Mouse (Mus musculus) ES-Bruce4 (cell line): Measurements from ENCODE around the gene Thbs3. TPM values are rescaled to one million over a fixed set of nuclear protein-coding genes. Genes with fewer than 3 reads are reported as not detected.

Experiments
- H3K27ac ChIP-seq: 2 replicates; pipeline ENCODE4 v1.5.1; 2012; ENCODE audit warnings: low read length, inconsistent platforms; ENCODE audit not compliant: insufficient read depth
- H3K27me3 ChIP-seq: 2 replicates; pipeline ENCODE4 v1.6.1; 2012; ENCODE audit warnings: mild to moderate bottlenecking, low read length, inconsistent platforms; ENCODE audit not compliant: control insufficient read depth, poor library complexity, insufficient read depth, severe bottlenecking
- H3K36me3 ChIP-seq: 2 replicates; pipeline ENCODE4 v1.6.1; 2012; ENCODE audit warnings: inconsistent platforms, mild to moderate bottlenecking, low read length, moderate library complexity; ENCODE audit not compliant: control insufficient read depth, poor library complexity, insufficient read depth, severe bottlenecking
- H3K4me1 ChIP-seq: one replicate; pipeline ENCODE4 v1.8.1; 2011; ENCODE audit warnings: low read length; ENCODE audit not compliant: control insufficient read depth, insufficient read depth
- H3K4me3 ChIP-seq: 2 replicates; pipeline ENCODE4 v1.5.1; 2011; ENCODE audit warnings: low read depth, mild to moderate bottlenecking, low read length
- H3K9ac ChIP-seq: 2 replicates; pipeline ENCODE4 v1.6.1; 2012; ENCODE audit warnings: low read depth, mild to moderate bottlenecking, inconsistent platforms; ENCODE audit not compliant: poor library complexity, severe bottlenecking
- H3K9me3 ChIP-seq: replicated peaks from 2 replicates; pipeline ENCODE4 v1.6.1; 2012; ENCODE audit warnings: mild to moderate bottlenecking, low read length, inconsistent platforms; ENCODE audit not compliant: control insufficient read depth, poor library complexity, insufficient read depth, severe bottlenecking
- CTCF ChIP-seq: IDR thresholded peaks from one replicate; pipeline ENCODE4 v1.8.1; 2011; ENCODE audit warnings: low read depth, low read length
- EP300 ChIP-seq: IDR thresholded peaks from 2 replicates; pipeline ENCODE4 v1.6.1; 2011; ENCODE audit warnings: low read depth, low read length; ENCODE audit not compliant: insufficient read depth
- POLR2A ChIP-seq: IDR thresholded peaks from one replicate; pipeline ENCODE4 v1.8.1; 2011; ENCODE audit warnings: low read length; ENCODE audit not compliant: insufficient read depth
- polyA plus RNA-seq: library from polyadenylated mRNA; stranded (reverse); fragments of >200 nt; gene quantifications from 2 replicates; pipeline ENCODE4 v1.2.4, GENCODE M21; 2011; ENCODE audit warnings: low read depth; ENCODE audit not compliant: missing spikeins, insufficient read depth, insufficient read length

Thbs3 gene
- polyA plus RNA-seq, 1 experiment, result 10.4 TPM

- Histone ChIP-seq H3K4me3 (no peak overlapping the region), H3K36me3 (no peaks in the 10 kb centered on the region; the same call in 1 of the 2 replicates), H3K9ac (no peak overlapping the region), H3K27ac (no peak overlapping the region), H3K4me1 (no peaks in the 10 kb centered on the region), H3K9me3 (no peaks in the 10 kb centered on the region), H3K27me3 (no peaks in the 10 kb centered on the region)
- TF ChIP-seq POLR2A (no peak), EP300 (no peak), CTCF (no peak)
Observed at GRCm38 (mm10) chr3:89238494-89238893, 23.5 kb downstream of the Thbs3 start.

DNA sequence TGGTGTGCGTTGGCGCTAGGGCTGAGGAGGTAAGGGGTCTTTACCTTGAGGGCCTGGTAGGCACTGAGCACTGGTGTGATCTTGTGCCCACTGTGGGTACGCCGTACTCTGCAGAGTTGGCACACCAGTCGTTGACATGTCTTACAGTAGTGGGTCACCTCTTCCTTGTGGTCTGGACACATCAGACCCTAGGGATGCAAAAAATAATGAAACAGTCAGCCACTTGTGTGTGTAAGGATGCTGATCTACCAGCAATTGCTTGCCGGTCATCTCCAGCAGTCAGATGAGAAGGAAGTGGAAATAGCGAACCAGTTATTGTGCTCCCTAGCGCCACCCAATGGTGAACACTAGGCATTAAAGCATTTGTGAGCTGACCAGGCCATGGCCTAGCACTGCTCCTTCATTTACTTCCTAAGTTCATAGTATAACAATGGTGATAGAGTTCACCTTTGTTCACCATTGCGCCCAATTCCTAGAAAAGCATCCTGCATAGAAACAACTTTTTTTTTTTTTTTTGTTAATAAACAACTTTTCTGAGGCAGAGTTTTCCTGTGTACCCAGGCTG lies 27.4 kb downstream of the Thbs3 start:
- H3K4me1 ChIP-seq, result peaks cover 2% of the 10 kb centered on the region
- no peak overlapping the region for H3K9ac ChIP-seq
- no peaks in the 10 kb centered on the region for H3K27me3 ChIP-seq
- no peak for TF ChIP-seq EP300
- TF ChIP-seq POLR2A, result no peak
- TF ChIP-seq CTCF, result no peak
- no peak overlapping the region for H3K27ac ChIP-seq
- H3K4me3 ChIP-seq, result no peak overlapping the region
- no peaks in the 10 kb centered on the region; the same call in 1 of the 2 replicates for H3K36me3 ChIP-seq
- H3K9me3 ChIP-seq, result no peaks in the 10 kb centered on the region

DNA sequence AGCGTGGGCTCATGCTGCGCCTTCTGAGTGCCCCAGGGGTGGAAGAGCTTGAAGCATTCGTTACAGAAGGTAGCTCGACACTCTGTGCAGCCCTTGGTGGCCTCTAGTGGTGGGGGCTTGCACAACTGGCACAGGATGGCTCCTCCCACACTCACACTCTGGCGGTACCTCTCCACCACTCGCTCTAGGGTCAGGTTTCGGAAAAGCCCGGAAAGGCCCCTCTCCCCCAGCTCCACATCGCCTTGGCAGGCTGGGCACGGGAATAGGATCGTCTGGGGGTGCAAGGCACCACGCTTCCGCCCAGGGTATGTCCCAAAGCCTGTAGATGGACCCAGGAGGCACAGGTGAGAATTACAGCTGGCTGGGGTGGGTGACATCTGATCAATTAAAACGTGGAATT lies 28.6 kb downstream of the Thbs3 start:
- Histone ChIP-seq H3K36me3 (no peaks in the 10 kb centered on the region; the same call in 1 of the 2 replicates), H3K9me3 (no peaks in the 10 kb centered on the region), H3K4me1 (peaks cover 2% of the 10 kb centered on the region), H3K4me3 (peak overlapping the region; percentile 21; the same call in 1 of the 2 replicates), H3K9ac (peak overlapping the region; percentile 17; the same call in 1 of the 2 replicates), H3K27me3 (no peaks in the 10 kb centered on the region), H3K27ac (no peak overlapping the region)
- TF ChIP-seq EP300 (no peak), POLR2A (no peak), CTCF (no peak)

GRCm38 (mm10) chr3:89244158-89244981 lies 29.4 kb downstream of the Thbs3 start:
- Histone ChIP-seq H3K9ac (peak overlapping the region; percentile 36), H3K27me3 (no peaks in the 10 kb centered on the region), H3K9me3 (no peaks in the 10 kb centered on the region), H3K36me3 (peaks cover 2% of the 10 kb centered on the region; the same call in 1 of the 2 replicates), H3K27ac (no peak overlapping the region), H3K4me1 (peaks cover 2% of the 10 kb centered on the region), H3K4me3 (peak overlapping the region; percentile 57)
- TF ChIP-seq CTCF, result no peak
- no peak for TF ChIP-seq EP300
- no peak for TF ChIP-seq POLR2A

DNA sequence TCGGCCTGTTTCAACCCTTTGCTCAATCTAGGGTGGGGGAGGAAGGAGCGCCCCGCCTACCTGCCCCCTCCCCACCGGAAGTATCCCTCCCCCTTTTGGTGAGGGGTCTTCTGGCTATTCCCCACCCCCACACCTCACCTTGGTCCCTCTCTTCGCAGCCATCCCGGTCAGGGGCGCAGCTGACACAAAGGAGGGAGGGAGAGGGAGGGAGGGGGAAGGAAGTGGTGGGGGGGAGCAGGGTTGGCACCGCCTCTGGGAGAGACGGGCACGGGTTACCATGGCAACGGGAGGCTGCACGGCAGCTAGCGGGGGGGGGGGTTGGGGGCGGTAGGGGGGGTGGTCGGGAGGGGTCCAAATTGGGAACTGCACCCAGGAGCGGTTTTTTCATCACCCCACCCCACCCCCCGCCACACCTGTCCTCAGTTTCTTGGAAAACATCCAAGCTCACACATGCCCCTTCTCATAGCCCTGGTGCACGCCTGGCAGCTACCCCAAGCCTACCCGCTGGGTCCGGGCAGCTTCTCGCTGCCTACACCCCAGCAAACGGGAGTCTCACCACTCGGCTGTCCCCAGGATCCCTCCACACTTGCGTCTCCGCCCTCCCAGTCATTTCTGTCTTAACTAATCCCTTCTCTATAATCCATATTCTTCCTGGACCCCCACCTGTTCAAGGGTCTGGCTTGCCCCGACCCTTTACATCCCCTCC lies 30.2 kb downstream of the Thbs3 start:
- Histone ChIP-seq H3K4me1 (peaks cover 2% of the 10 kb centered on the region), H3K27me3 (no peaks in the 10 kb centered on the region), H3K9me3 (no peaks in the 10 kb centered on the region), H3K27ac (no peak overlapping the region), H3K9ac (peak overlapping the region; percentile 36), H3K36me3 (peaks cover 2% of the 10 kb centered on the region; the same call in 1 of the 2 replicates), H3K4me3 (peak overlapping the region; percentile 64)
- TF ChIP-seq CTCF, result no peak
- TF ChIP-seq EP300, result no peak
- no peak for TF ChIP-seq POLR2A
